Mouse (Mus musculus) MEL (cell line): ENCODE measurements around the gene Plagl2. TPM values are rescaled to one million over a fixed set of nuclear protein-coding genes. Genes with fewer than 3 reads are reported as not detected.

Experiments used
- DNase-seq: peaks from one replicate; pipeline ENCODE4 v3.0.0; 2011; ENCODE audit warnings: low read depth, low spot score
- H3K27ac ChIP-seq: 2 replicates; pipeline ENCODE4 v1.5.1; 2012; ENCODE audit warnings: low read depth, mild to moderate bottlenecking, control low read depth, low read length, moderate library complexity; ENCODE audit not compliant: control insufficient read depth
- H3K27me3 ChIP-seq, 2 experiments: fragments of 150-350 bp in 1 of 2; sonication (generic) in 1 of 2; 2 replicates each; pipeline ENCODE4 v1.6.1; 2012; ENCODE audit warnings: low read length in 2 of 2, mild to moderate bottlenecking in 2 of 2, improper control_type of control experiment in 1 of 2, moderate library complexity in 1 of 2; ENCODE audit not compliant: insufficient read depth in 2 of 2, control insufficient read depth in 1 of 2
- H3K36me3 ChIP-seq, 2 experiments: 2 replicates each; pipeline ENCODE4 v1.6.1; 2012 to 2014; ENCODE audit warnings: low read length in 2 of 2, improper control_type of control experiment in 1 of 2, inconsistent platforms in 1 of 2, mild to moderate bottlenecking in 1 of 2; ENCODE audit not compliant: insufficient read depth in 2 of 2, control insufficient read depth in 1 of 2
- H3K4me1 ChIP-seq, 2 experiments: fragments of 150-350 bp in 1 of 2; sonication (generic) in 1 of 2; 2 replicates each; pipeline ENCODE4 v1.6.1; 2012; ENCODE audit warnings: low read length in 2 of 2, improper control_type of control experiment in 1 of 2, mild to moderate bottlenecking in 1 of 2; ENCODE audit not compliant: insufficient read depth in 2 of 2, control insufficient read depth in 1 of 2
- H3K4me3 ChIP-seq, 2 experiments: fragments of 150-350 bp in 1 of 2; sonication (generic) in 1 of 2; 2 replicates each; pipeline ENCODE4 v1.5.1; 2012; ENCODE audit warnings: low read depth in 2 of 2, low read length in 2 of 2, mild to moderate bottlenecking in 2 of 2, moderate library complexity in 2 of 2, control low read depth in 1 of 2, improper control_type of control experiment in 1 of 2; ENCODE audit not compliant: control insufficient read depth in 1 of 2, insufficient read depth in 1 of 2
- H3K79me2 ChIP-seq: 2 replicates; pipeline ENCODE4 v1.6.1; 2012; ENCODE audit warnings: mild to moderate bottlenecking, low read length, moderate library complexity; ENCODE audit not compliant: control insufficient read depth, poor library complexity, insufficient read depth
- H3K9ac ChIP-seq: 2 replicates; pipeline ENCODE4 v1.6.1; 2012; ENCODE audit warnings: low read depth, mild to moderate bottlenecking, control low read depth, low read length, moderate library complexity; ENCODE audit not compliant: control insufficient read depth, poor library complexity, severe bottlenecking
- H3K9me3 ChIP-seq: fragments of 150-350 bp; sonication (generic); replicated peaks from 2 replicates; pipeline ENCODE4 v1.6.1; 2012; ENCODE audit warnings: mild to moderate bottlenecking, low read length, improper control_type of control experiment, moderate library complexity; ENCODE audit not compliant: insufficient read depth
- BHLHE40 ChIP-seq: IDR thresholded peaks from 2 replicates; pipeline ENCODE4 v1.6.1; 2012; ENCODE audit warnings: low read depth, mild to moderate bottlenecking, inconsistent platforms, low read length, improper control_type of control experiment, borderline replicate concordance
- CHD1 ChIP-seq: IDR thresholded peaks from 2 replicates; pipeline ENCODE4 v1.6.1; 2012; ENCODE audit warnings: low read depth, mild to moderate bottlenecking, inconsistent platforms, low read length, improper control_type of control experiment
- CTCF ChIP-seq, 3 experiments: IDR thresholded peaks in 2 of 3; conservative IDR thresholded peaks in 1 of 3; 2 replicates each; pipeline ENCODE4 v1.5.1; 2011 to 2012; ENCODE audit warnings: low read length in 3 of 3, low read depth in 2 of 3, mild to moderate bottlenecking in 2 of 3, improper control_type of control experiment in 1 of 3, inconsistent platforms in 1 of 3, mixed read lengths in 1 of 3, moderate library complexity in 1 of 3; ENCODE audit not compliant: control insufficient read depth in 1 of 3, insufficient read depth in 1 of 3, poor library complexity in 1 of 3, severe bottlenecking in 1 of 3
- E2F4 ChIP-seq: IDR thresholded peaks from 2 replicates; pipeline ENCODE4 v1.6.1; 2011; ENCODE audit warnings: low read depth, low read length, improper control_type of control experiment, borderline replicate concordance
- ELF1 ChIP-seq: IDR thresholded peaks from 2 replicates; pipeline ENCODE4 v1.6.1; 2014; ENCODE audit warnings: low read depth, mild to moderate bottlenecking, inconsistent platforms, low read length, improper control_type of control experiment, moderate library complexity
- EP300 ChIP-seq, 2 experiments: IDR thresholded peaks; 2 replicates each; pipeline ENCODE4 v1.6.1; 2011; ENCODE audit warnings: improper control_type of control experiment in 2 of 2, low read length in 2 of 2, low read depth in 1 of 2, mild to moderate bottlenecking in 1 of 2
- GABPA ChIP-seq: IDR thresholded peaks from 2 replicates; pipeline ENCODE4 v1.6.1; 2012; ENCODE audit warnings: low read depth, mild to moderate bottlenecking, inconsistent platforms, low read length, improper control_type of control experiment, moderate library complexity
- GATA1 ChIP-seq: IDR thresholded peaks from 2 replicates; pipeline ENCODE4 v1.6.1; 2011; ENCODE audit warnings: low read depth, low read length, improper control_type of control experiment
- HCFC1 ChIP-seq: IDR thresholded peaks from 2 replicates; pipeline ENCODE4 v1.6.1; 2012; ENCODE audit warnings: low read depth, mild to moderate bottlenecking, inconsistent platforms, low read length, improper control_type of control experiment, moderate library complexity
- JUND ChIP-seq: IDR thresholded peaks from 2 replicates; pipeline ENCODE4 v1.6.1; 2011; ENCODE audit warnings: low read depth, mild to moderate bottlenecking, improper control_type of control experiment, low read length
- KAT2A ChIP-seq: conservative IDR thresholded peaks from 2 replicates; pipeline ENCODE4 v1.6.1; 2012; ENCODE audit warnings: low read depth, low read length, improper control_type of control experiment, inconsistent platforms
- MAFK ChIP-seq: IDR thresholded peaks from 2 replicates; pipeline ENCODE4 v1.6.1; 2011; ENCODE audit warnings: low read depth, mild to moderate bottlenecking, low read length, improper control_type of control experiment, borderline replicate concordance
- MAZ ChIP-seq: IDR thresholded peaks from 2 replicates; pipeline ENCODE4 v1.6.1; 2012; ENCODE audit warnings: low read depth, mild to moderate bottlenecking, inconsistent platforms, low read length, improper control_type of control experiment
- MYB ChIP-seq: IDR thresholded peaks from 2 replicates; pipeline ENCODE4 v1.6.1; 2011; ENCODE audit warnings: mild to moderate bottlenecking, low read depth, low read length, improper control_type of control experiment
- MYC ChIP-seq: IDR thresholded peaks from 2 replicates; pipeline ENCODE4 v1.6.1; 2011; ENCODE audit warnings: low read depth, mild to moderate bottlenecking, low read length, improper control_type of control experiment, moderate library complexity
- NELFE ChIP-seq: IDR thresholded peaks from 2 replicates; pipeline ENCODE4 v1.6.1; 2011; ENCODE audit warnings: low read depth, low read length, improper control_type of control experiment
- NRF1 ChIP-seq: IDR thresholded peaks from 2 replicates; pipeline ENCODE4 v1.6.1; 2014; ENCODE audit warnings: low read depth, mild to moderate bottlenecking, inconsistent platforms, low read length, improper control_type of control experiment, moderate library complexity; ENCODE audit not compliant: poor library complexity, insufficient read depth, severe bottlenecking
- POLR2A ChIP-seq, 2 experiments: IDR thresholded peaks; 2 replicates each; pipeline ENCODE4 v1.6.1; 2011 to 2012; ENCODE audit warnings: low read length in 2 of 2, mild to moderate bottlenecking in 2 of 2, control low read depth in 1 of 2, improper control_type of control experiment in 1 of 2, low read depth in 1 of 2, moderate library complexity in 1 of 2; ENCODE audit not compliant: control insufficient read depth in 1 of 2, insufficient read depth in 1 of 2, poor library complexity in 1 of 2
- POLR2AphosphoS2 ChIP-seq: IDR thresholded peaks from 2 replicates; pipeline ENCODE4 v1.6.1; 2011; ENCODE audit warnings: low read length, improper control_type of control experiment
- POLR2AphosphoS5 ChIP-seq: IDR thresholded peaks from 2 replicates; pipeline ENCODE4 v1.6.1; 2012; ENCODE audit warnings: low read depth, borderline replicate concordance, mild to moderate bottlenecking, inconsistent platforms, low read length, moderate library complexity, mixed read lengths
- RCOR1 ChIP-seq: IDR thresholded peaks from 2 replicates; pipeline ENCODE4 v1.6.1; 2012; ENCODE audit warnings: low read depth, mild to moderate bottlenecking, inconsistent platforms, low read length, improper control_type of control experiment
- SIN3A ChIP-seq: IDR thresholded peaks from 2 replicates; pipeline ENCODE4 v1.6.1; 2012; ENCODE audit warnings: low read length, improper control_type of control experiment, inconsistent platforms
- SMC3 ChIP-seq: IDR thresholded peaks from 2 replicates; pipeline ENCODE4 v1.6.1; 2011; ENCODE audit warnings: low read depth, low read length, improper control_type of control experiment
- TBP ChIP-seq: IDR thresholded peaks from 2 replicates; pipeline ENCODE4 v1.8.0; 2011; ENCODE audit warnings: low read depth, low read length, improper control_type of control experiment
- TCF12 ChIP-seq: IDR thresholded peaks from 2 replicates; pipeline ENCODE4 v1.6.1; 2014; ENCODE audit warnings: low read depth, mild to moderate bottlenecking, inconsistent platforms, low read length, improper control_type of control experiment, moderate library complexity
- UBTF ChIP-seq: IDR thresholded peaks from 2 replicates; pipeline ENCODE4 v1.6.1; 2012; ENCODE audit warnings: low read depth, mild to moderate bottlenecking, inconsistent platforms, low read length, improper control_type of control experiment, moderate library complexity, borderline replicate concordance; ENCODE audit not compliant: insufficient read depth
- USF1 ChIP-seq: IDR thresholded peaks from 2 replicates; pipeline ENCODE4 v1.6.1; 2014; ENCODE audit warnings: low read depth, mild to moderate bottlenecking, inconsistent platforms, low read length, improper control_type of control experiment, moderate library complexity
- USF2 ChIP-seq, 2 experiments: IDR thresholded peaks; 2 replicates each; pipeline ENCODE4 v1.6.1; 2011 to 2012; ENCODE audit warnings: improper control_type of control experiment in 2 of 2, low read length in 2 of 2, borderline replicate concordance in 1 of 2, inconsistent platforms in 1 of 2, low read depth in 1 of 2, mild to moderate bottlenecking in 1 of 2; ENCODE audit not compliant: insufficient read depth in 1 of 2
- ZC3H11A ChIP-seq: IDR thresholded peaks from 2 replicates; pipeline ENCODE4 v1.6.1; 2012; ENCODE audit warnings: low read depth, mild to moderate bottlenecking, inconsistent platforms, low read length, improper control_type of control experiment
- polyA plus RNA-seq, 2 experiments: library from polyadenylated mRNA; stranded (reverse) in 1 of 2; unstranded in 1 of 2; fragments of >175 nt in 1 of 2; fragments of >200 nt in 1 of 2; gene quantifications; 2 replicates each; pipeline versions ENCODE4 v1.2.1 to v1.2.4; 2012; ENCODE audit warnings: low replicate concordance in 2 of 2, low read depth in 1 of 2; ENCODE audit not compliant: insufficient read length in 2 of 2, insufficient read depth in 1 of 2, missing spikeins in 1 of 2
- total RNA-seq: library from RNA; depleted of rRNA; stranded (reverse); fragments of 300-350 nt; gene quantifications from 2 replicates; pipeline ENCODE4 v1.2.3, GENCODE M21; 2012

The Plagl2 gene
- total and polyA plus RNA-seq, 3 experiments: 5.9 to 34.4 TPM; not detected in 1

- H3K79me2 ChIP-seq: peaks cover 46% of the 10 kb centered on the region
- DNase-seq: no peak
- H3K27ac ChIP-seq: peak overlapping the region; percentile 93
- TF ChIP-seq SIN3A: no peak
- no peak for TF ChIP-seq GABPA
- no peak for TF ChIP-seq MAFK
- TF ChIP-seq NELFE: no peak
- H3K4me3 ChIP-seq: peak overlapping the region; percentile 85 to 94
- no peaks in the 10 kb centered on the region for H3K9me3 ChIP-seq
- H3K27me3 ChIP-seq: no peaks in the 10 kb centered on the region
- peak overlapping the region; percentile 98 for H3K9ac ChIP-seq
- H3K4me1 ChIP-seq: peaks cover 14 to 18% of the 10 kb centered on the region in 2 experiments
- H3K36me3 ChIP-seq: peaks cover 6 to 32% of the 10 kb centered on the region in 2 experiments
Observed at GRCm38 (mm10) chr2:153242156-153242555, 930 bp upstream of the Plagl2 start.

GRCm38 (mm10) chr2:153240701-153241235 lies 458 bp downstream of the Plagl2 start:
- Histone ChIP-seq H3K9ac (peak overlapping the region; percentile 98), H3K9me3 (no peaks in the 10 kb centered on the region), H3K27me3 (no peaks in the 10 kb centered on the region), H3K36me3 (peaks cover 9 to 34% of the 10 kb centered on the region in 2 experiments), H3K27ac (peak overlapping the region; percentile 94), H3K4me3 (peak overlapping the region; percentile 93 to 98), H3K4me1 (peaks cover 14 to 18% of the 10 kb centered on the region in 2 experiments), H3K79me2 (peaks cover 50% of the 10 kb centered on the region)
- DNase-seq: peak; percentile 86
- TF ChIP-seq CHD1 (0 out of 2 replicates have a peak, but pooled peaks have one; percentile 45), EP300 (IDR thresholded peaks at IDR 0.05; ENCODE audit: low read depth in 1 of 2, low read length in 2 of 2) (peak; percentile 90), E2F4 (no peak), POLR2AphosphoS2 (peak; percentile 63), RCOR1 (peak; percentile 81), MYB (peak; percentile 41; the same call in 1 of the 2 replicates), TCF12 (peak; percentile 97), MAFK (no peak; the same call in 1 of the 2 replicates), CTCF (IDR thresholded peaks at IDR 0.05 in 2 of 3, conservative IDR thresholded peaks at IDR 0.05 in 1 of 3; ENCODE audit: control insufficient read depth in 1 of 3, insufficient read depth in 1 of 3, low read depth in 2 of 3, low read length in 3 of 3, poor library complexity in 1 of 3, severe bottlenecking in 1 of 3) (no peak), USF1 (peak; percentile 43; the same call in 1 of the 2 replicates), KAT2A (peak; percentile 40; the same call in 1 of the 2 replicates), MAZ (peak; percentile 79; the same call in 1 of the 2 replicates), ZC3H11A (0 out of 2 replicates have a peak, but pooled peaks have one; percentile 5), MYC (peak; percentile 62; the same call in 1 of the 2 replicates), USF2 (IDR thresholded peaks at IDR 0.05; ENCODE audit: borderline replicate concordance in 1 of 2, insufficient read depth in 1 of 2, low read depth in 1 of 2, low read length in 2 of 2) (no peak), UBTF (no peak), POLR2AphosphoS5 (no peak), NELFE (peak; percentile 52), SIN3A (no peak; the same call in none of the 2 replicates), JUND (no peak), ELF1 (0 out of 2 replicates have a peak, but pooled peaks have one; percentile 19), NRF1 (0 out of 2 replicates have a peak, but pooled peaks have one; percentile 15), TBP (peak; percentile 54; the same call in 1 of the 2 replicates), POLR2A (IDR thresholded peaks at IDR 0.05; ENCODE audit: control insufficient read depth in 1 of 2, insufficient read depth in 1 of 2, low read depth in 1 of 2, low read length in 2 of 2, poor library complexity in 1 of 2) (peak in 1 of 2 experiments; percentile 40; a peak in 2 of 4 replicates), HCFC1 (no peak), BHLHE40 (peak; percentile 64; the same call in 1 of the 2 replicates), SMC3 (0 out of 2 replicates have a peak, but pooled peaks have one; percentile 7), GATA1 (peak; percentile 93)
